Mouse (Mus musculus) layer of hippocampus, adult 11-12 months (tissue): ENCODE measurements around the gene Cks1brt.
"Not testable (repeated sequence)": the region's sequence is repeated elsewhere in the genome, so short reads cannot be mapped to it uniquely, and the experiment has no call there.

Source experiments
- DNase-seq: peaks from one replicate; pipeline ENCODE4 v3.0.0; 2022; ENCODE audit warnings: low spot score

Cks1brt gene

GRCm38 (mm10) chr8:85151624-85152023 is at the start of gene Cks1brt:
Cks1brt (plus strand) TSS chr8:85151924.
- DNase-seq, result no peak

DNA sequence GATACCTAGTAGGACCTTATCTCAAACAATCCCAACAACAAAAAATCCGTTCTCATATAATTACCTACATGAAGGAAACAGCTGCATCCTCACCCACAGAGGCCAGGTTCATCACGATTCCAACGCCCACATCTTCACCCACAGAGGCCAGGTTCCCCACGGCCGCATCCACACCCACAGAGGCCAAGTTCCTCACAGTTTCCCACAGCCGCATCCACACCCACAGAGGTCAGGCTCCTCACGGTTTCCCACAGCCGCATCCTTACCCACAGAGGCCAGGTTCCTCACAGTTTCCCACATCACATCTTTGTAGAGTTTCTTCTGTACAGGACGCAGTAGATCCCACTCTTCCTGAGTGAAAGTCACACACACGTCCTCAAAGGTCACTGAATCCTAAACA is 38.5 kb upstream of the Cks1brt start:
- no peak for DNase-seq

DNA sequence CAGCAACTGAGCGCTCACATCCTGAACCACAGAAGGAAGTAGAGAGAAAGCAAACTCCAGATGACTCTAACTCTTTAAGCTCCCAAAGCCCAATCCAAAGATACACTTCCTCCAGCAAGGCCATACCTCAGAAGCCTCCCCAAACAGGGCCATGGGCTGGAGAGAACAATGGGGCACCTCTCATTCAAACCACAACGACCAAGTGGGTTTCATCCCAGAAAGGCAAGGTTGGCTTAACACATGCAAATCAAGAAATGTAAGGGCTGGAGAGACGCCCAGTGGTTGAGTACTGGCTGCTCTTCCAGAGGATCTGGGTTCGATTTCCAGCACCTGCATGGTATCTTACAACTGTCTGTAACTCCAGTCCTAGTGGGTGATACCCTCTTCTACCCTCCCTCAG is 36.2 kb upstream of the Cks1brt start:
- DNase-seq, result no peak

- DNase-seq, result no peak
Measured at GRCm38 (mm10) chr8:85116984-85117383, 34.7 kb upstream of the Cks1brt start.

- DNase-seq, result peak; percentile 82
Measured at GRCm38 (mm10) chr8:85119052-85119981, 32.4 kb upstream of the Cks1brt start.

DNA sequence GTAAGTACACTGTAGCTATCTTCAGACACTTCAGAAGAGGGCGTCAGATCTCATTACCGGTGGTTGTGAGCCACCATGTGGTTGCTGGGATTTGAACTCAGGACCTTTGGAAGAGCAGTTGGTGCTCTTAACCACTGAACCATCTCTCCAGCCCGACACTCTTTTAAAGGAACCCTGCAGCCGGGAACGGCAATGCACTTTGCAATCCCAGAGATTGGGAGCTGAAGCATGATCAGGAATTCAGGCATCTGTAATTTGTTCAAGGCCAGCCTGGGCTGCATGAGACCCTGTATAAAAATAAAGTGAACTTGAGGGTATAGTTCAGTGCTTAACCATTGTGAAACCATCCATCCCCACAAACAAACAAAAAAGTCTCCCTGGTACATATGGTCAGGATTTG is 31.5 kb upstream of the Cks1brt start:
- DNase-seq, result not testable (repeated sequence)

DNA sequence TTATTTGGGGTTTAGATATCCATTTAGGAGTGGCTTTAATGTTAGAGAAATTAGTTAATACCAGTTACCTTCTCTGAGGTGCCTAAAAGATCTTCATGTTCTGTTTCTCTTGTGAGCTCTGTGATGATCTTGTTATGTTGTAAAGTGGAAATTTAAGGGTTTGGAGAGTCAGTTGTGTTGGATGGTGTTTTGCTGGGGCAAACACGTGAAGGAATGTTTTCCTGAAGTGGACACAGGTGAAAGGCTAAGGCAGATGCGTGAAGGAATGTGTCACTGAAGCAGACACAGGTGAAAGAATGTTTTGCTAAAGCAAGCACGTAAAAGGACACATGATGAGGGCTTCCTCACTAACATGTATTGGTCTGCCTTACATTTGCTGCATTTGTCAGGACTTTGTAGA is 28.7 kb upstream of the Cks1brt start, which contains the start of gene Zfp791:
Gene Zfp791, minus strand, starts transcription at position 101 of the 400 bp plus-strand sequence.
- no peak for DNase-seq

DNA sequence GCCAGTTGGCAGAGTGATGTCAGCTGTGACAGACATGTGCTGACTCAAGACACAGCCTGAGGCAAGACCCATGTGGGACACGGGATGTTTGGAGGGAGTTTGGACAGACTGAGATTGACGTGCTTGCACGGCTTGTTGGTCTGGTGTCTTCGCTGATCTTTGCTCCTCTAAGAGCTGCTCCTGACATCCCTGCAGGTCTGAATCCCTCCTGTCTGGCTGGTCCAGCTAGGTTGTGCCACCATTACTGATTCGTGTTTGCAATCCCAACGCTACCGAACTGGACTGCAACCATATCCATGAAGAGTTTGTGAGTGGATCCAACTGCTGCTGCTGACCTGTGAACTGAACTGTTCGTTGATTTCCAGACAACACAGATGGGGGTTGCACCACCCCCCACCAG is 28.0 kb upstream of the Cks1brt start:
- DNase-seq, result no peak

DNA sequence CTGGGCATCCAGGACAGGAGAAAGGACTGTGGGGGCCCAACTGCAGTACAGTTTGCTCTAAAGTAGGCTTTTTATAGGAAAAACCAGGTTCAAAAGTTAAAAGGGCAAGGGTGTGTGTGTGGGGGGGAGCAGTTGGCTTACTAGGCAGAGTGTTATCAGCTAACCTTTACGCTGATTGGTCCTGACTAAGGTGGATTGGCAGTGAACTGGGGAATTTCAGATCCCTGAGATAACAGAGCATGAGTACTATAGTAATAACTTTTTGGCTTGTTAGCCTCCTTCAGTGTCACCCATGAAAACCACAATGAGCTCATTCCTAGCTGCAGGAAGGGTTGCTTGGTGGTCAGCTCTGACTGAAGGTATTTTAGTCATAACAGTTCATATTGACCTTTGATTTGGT is 19.4 kb upstream of the Cks1brt start:
- no peak for DNase-seq

DNA sequence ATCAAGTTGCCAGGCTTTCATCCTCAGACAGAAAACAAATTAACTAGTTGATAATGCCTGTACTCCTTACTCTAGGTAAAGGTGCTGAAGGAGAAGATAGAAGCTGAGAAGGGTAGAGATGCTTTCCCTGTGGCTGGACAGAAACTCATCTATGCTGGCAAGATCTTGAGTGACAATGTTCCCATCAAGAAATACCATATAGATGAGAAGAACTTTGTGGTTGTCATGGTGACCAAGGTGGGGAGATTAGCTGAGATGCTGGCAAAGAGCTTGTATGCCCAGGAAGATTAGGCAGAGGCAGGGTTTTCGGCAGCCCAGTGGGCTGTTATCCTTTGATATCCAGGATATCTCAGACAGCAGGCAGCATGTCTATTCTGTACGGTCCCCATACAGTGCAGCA is 16.0 kb upstream of the Cks1brt start:
- DNase-seq, result not testable (repeated sequence)

GRCm38 (mm10) chr8:85142516-85142915 is 9.2 kb upstream of the Cks1brt start:
- peak; percentile 20 for DNase-seq

DNA sequence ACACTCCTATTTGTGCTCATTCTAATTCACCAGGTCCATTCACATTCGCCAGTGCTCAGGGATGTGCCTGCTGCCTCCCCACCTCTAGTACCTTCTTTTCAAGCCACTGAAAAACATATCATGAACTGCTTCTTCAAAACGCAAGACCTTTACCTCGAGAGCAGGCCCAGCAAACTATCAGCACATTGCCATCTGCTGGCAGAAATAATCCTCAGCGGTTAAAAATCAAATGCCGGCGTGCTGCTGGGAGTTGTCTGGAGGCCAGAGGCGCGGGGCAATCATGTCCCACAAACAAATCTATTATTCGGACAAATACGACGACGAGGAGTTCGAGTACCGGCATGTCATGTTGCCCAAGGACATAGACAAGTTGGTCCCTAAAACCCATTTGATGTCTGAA is 19.6 kb downstream of the Cks1brt start:
- peak; percentile 65 for DNase-seq

- no peak for DNase-seq
Measured at GRCm38 (mm10) chr8:85175892-85176291, 24.2 kb downstream of the Cks1brt start.

GRCm38 (mm10) chr8:85192346-85192745 is 40.6 kb downstream of the Cks1brt start:
- no peak for DNase-seq

GRCm38 (mm10) chr8:85220220-85220619 is 68.5 kb downstream of the Cks1brt start:
- no peak for DNase-seq

- DNase-seq, result no peak
Measured at GRCm38 (mm10) chr8:85220992-85221391, 69.3 kb downstream of the Cks1brt start.
